Mouse (Mus musculus): Measurements from ENCODE around the gene Usp35. TPM values are rescaled to one million over a fixed set of nuclear protein-coding genes. Genes with fewer than 3 reads are reported as not detected.
A peak's percentile ranks its signal among the peaks of the same experiment; 100 is the strongest.

Gene Usp35
- total RNA-seq, 2 experiments from 2014 or later, result 8.4 to 10.6 TPM

GRCm38 (mm10) chr7:97347464-97347863 lies 15.6 kb upstream of the Usp35 start:
- DNase-seq (ENCODE audit: low spot score in 2 of 2), result peak in 1 of 2 experiments; percentile 14

- DNase-seq (ENCODE audit: low spot score in 2 of 2), result no peak
These were observed 15.0 kb upstream of the Usp35 start for GRCm38 (mm10) chr7:97346822-97347166.

GRCm38 (mm10) chr7:97346111-97346821 lies 14.4 kb upstream of the Usp35 start:
- DNase-seq (ENCODE audit: low spot score in 2 of 2), result no peak

- DNase-seq (ENCODE audit: low spot score in 2 of 2), result no peak
These were observed 13.5 kb upstream of the Usp35 start for GRCm38 (mm10) chr7:97345229-97345871.

- DNase-seq (ENCODE audit: low spot score in 2 of 2), result no peak
These were observed 12.8 kb upstream of the Usp35 start for GRCm38 (mm10) chr7:97344655-97345054.

- DNase-seq (ENCODE audit: low spot score in 2 of 2), result no peak
These were observed 11.1 kb upstream of the Usp35 start for GRCm38 (mm10) chr7:97342961-97343360.

GRCm38 (mm10) chr7:97340907-97341849 lies 9.4 kb upstream of the Usp35 start:
- DNase-seq (ENCODE audit: low spot score in 2 of 2), result no peak

GRCm38 (mm10) chr7:97339623-97340022 lies 7.8 kb upstream of the Usp35 start:
- no peak for DNase-seq (ENCODE audit: low spot score in 2 of 2)

GRCm38 (mm10) chr7:97338593-97338992 lies 6.8 kb upstream of the Usp35 start:
- DNase-seq (ENCODE audit: low spot score in 2 of 2), result no peak

GRCm38 (mm10) chr7:97336678-97337077 lies 4.9 kb upstream of the Usp35 start:
- DNase-seq (ENCODE audit: low spot score in 2 of 2), result no peak

- no peak for DNase-seq (ENCODE audit: low spot score in 2 of 2)
These were observed 2.6 kb upstream of the Usp35 start for GRCm38 (mm10) chr7:97334406-97334805.

GRCm38 (mm10) chr7:97333113-97333898 lies 1.5 kb upstream of the Usp35 start:
- DNase-seq (ENCODE audit: low spot score in 2 of 2), result no peak

GRCm38 (mm10) chr7:97332667-97333041 lies 834 bp upstream of the Usp35 start:
- DNase-seq (ENCODE audit: low spot score in 2 of 2), result no peak

GRCm38 (mm10) chr7:97330931-97331645 lies 732 bp downstream of the Usp35 start:
- DNase-seq (ENCODE audit: low spot score in 2 of 2), result no peak

- no peak for DNase-seq (ENCODE audit: low spot score in 2 of 2)
These were observed 2.1 kb downstream of the Usp35 start for GRCm38 (mm10) chr7:97329676-97330075.

GRCm38 (mm10) chr7:97328891-97329588 lies 2.8 kb downstream of the Usp35 start:
- DNase-seq (ENCODE audit: low spot score in 2 of 2), result no peak

- DNase-seq (ENCODE audit: low spot score in 2 of 2), result no peak
These were observed 4.4 kb downstream of the Usp35 start for GRCm38 (mm10) chr7:97327376-97327775.

GRCm38 (mm10) chr7:97325156-97325985 lies 6.4 kb downstream of the Usp35 start:
- DNase-seq (ENCODE audit: low spot score in 2 of 2), result no peak

GRCm38 (mm10) chr7:97324342-97324741 lies 7.5 kb downstream of the Usp35 start:
- no peak for DNase-seq (ENCODE audit: low spot score in 2 of 2)

All from adrenal gland, adult 18-20 months (tissue).